Mouse (Mus musculus): ENCODE results near the gene Dnase2b. TPM values are rescaled to one million over a fixed set of nuclear protein-coding genes. Genes with fewer than 3 reads are reported as not detected.

Dnase2b gene
- polyA plus RNA-seq, 1 experiment from 2014 or later: 0.11 TPM

DNA sequence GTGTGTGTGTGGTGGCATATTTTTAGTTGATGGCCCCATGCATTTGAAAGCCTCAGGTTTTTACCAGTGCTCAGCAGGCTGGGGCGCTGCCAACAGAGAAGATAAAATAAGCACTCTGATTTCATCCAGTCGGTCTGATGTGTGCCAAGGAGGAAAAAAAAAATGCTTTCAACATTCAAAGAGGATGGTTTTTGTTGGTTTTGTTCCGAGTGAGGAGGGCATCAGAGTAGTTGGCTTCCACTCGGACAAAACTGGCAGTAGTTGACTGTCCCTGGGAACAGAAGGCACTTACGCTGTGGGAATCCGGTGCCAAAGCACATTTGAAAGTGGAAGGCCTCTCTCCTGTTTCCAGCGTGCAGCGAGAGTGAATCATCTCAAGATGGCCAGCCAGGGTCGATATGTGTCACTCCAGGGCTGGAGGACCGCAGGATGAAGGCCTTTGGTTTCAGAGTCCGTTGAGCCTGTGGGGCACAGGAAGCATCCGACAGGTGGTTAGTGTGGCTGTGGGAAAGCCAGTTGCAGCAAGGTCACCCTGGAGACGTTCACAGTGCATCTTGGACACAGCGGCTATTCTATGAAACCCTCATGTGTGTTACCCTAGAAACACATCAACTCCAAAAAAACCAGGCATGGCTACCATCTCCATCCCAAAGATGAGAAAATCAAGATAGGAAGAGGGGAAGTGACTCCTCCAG lies 5.3 kb upstream of the Dnase2b start:
- no peaks in the 10 kb centered on the region for H3K9me3 ChIP-seq (ENCODE audit: control insufficient read depth, low read length)
- H3K4me1 ChIP-seq (replicated peaks; ENCODE audit: control insufficient read depth, insufficient read depth, low read length): no peaks in the 10 kb centered on the region
- no peak overlapping the region for H3K4me3 ChIP-seq (ENCODE audit: low read depth, low read length)
- H3K27me3 ChIP-seq (replicated peaks; ENCODE audit: control insufficient read depth, insufficient read depth, low read length): no peaks in the 10 kb centered on the region
- no peak for DNase-seq (ENCODE audit: low spot score)
- no peak overlapping the region for H3K4me2 ChIP-seq
- H3K9ac ChIP-seq (ENCODE audit: low read depth, low read length): no peak overlapping the region
- no peak overlapping the region for H3K27ac ChIP-seq (ENCODE audit: low read depth, low read length)
- no peak for ATAC-seq (replicated peaks; ENCODE audit: low FRiP score)
- 82% methylated on average over 14 of the region's 14 CpGs for WGBS
- H3K36me3 ChIP-seq (ENCODE audit: control insufficient read depth, insufficient read depth, low read length): no peaks in the 10 kb centered on the region

GRCm38 (mm10) chr3:146620101-146620500 lies 4.7 kb upstream of the Dnase2b start:
- Histone ChIP-seq H3K9ac (ENCODE audit: low read depth, low read length) (no peak overlapping the region), H3K27ac (ENCODE audit: low read depth, low read length) (no peak overlapping the region), H3K4me1 (replicated peaks; ENCODE audit: control insufficient read depth, insufficient read depth, low read length) (no peaks in the 10 kb centered on the region), H3K36me3 (ENCODE audit: control insufficient read depth, insufficient read depth, low read length) (no peaks in the 10 kb centered on the region), H3K27me3 (replicated peaks; ENCODE audit: control insufficient read depth, insufficient read depth, low read length) (no peaks in the 10 kb centered on the region), H3K9me3 (ENCODE audit: control insufficient read depth, low read length) (no peaks in the 10 kb centered on the region), H3K4me3 (ENCODE audit: low read depth, low read length) (no peak overlapping the region), H3K4me2 (no peak overlapping the region)
- ATAC-seq (replicated peaks; ENCODE audit: low FRiP score) (no peak), DNase-seq (ENCODE audit: low spot score) (no peak)
- 82% methylated on average over 10 of the region's 10 CpGs for WGBS

DNA sequence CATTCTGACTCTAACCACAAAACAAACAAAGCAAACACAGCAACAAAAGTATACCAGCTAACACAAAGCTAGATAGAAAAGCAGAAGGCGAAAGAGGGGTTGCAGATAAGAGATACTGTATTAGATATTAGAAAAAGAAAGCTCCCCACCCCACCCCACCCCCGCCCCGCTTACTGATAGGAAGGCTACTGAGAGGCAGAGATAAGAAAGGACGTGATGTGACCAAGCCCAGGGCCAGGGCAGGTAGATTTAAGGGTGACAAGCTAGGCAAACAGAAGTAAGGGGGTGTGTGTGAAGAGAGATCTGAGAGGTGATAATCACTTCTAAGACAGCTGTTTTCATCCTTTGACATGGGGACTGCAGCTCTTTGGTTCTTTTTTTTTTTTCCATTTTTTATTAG lies 3.0 kb upstream of the Dnase2b start:
- H3K27me3 ChIP-seq (replicated peaks; ENCODE audit: control insufficient read depth, insufficient read depth, low read length): no peaks in the 10 kb centered on the region
- no peak overlapping the region for H3K27ac ChIP-seq (ENCODE audit: low read depth, low read length)
- WGBS: 37% methylated on average over 4 of the region's 4 CpGs
- H3K4me2 ChIP-seq: no peak overlapping the region
- no peaks in the 10 kb centered on the region for H3K9me3 ChIP-seq (ENCODE audit: control insufficient read depth, low read length)
- no peak overlapping the region for H3K4me3 ChIP-seq (ENCODE audit: low read depth, low read length)
- H3K9ac ChIP-seq (ENCODE audit: low read depth, low read length): no peak overlapping the region
- no peak for DNase-seq (ENCODE audit: low spot score)
- peak; percentile 45; the same call in 1 of the 2 replicates for ATAC-seq (replicated peaks; ENCODE audit: low FRiP score)
- no peaks in the 10 kb centered on the region for H3K4me1 ChIP-seq (replicated peaks; ENCODE audit: control insufficient read depth, insufficient read depth, low read length)
- no peaks in the 10 kb centered on the region for H3K36me3 ChIP-seq (ENCODE audit: control insufficient read depth, insufficient read depth, low read length)

DNA sequence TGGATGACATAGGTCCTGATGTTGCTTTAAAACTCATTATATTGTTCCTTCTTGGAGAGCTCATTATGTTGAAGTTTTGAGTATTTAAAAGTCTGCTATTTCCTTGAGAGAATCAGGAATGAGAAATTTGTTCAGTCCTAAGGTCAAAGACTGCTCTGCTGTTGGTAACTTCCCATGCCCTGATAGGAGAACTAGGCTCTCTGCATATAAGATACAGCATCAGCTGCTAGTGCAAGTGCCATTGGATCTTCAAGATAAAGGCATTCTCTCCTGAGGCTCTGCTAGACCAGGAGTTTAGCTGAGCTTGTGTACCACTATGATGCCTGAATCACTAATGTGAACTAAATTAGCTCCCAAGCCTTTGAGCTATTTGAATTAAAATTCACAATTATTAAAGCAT lies 2.5 kb upstream of the Dnase2b start:
- H3K4me1 ChIP-seq (replicated peaks; ENCODE audit: control insufficient read depth, insufficient read depth, low read length): no peaks in the 10 kb centered on the region
- DNase-seq (ENCODE audit: low spot score): no peak
- H3K4me3 ChIP-seq (ENCODE audit: low read depth, low read length): no peak overlapping the region
- H3K4me2 ChIP-seq: no peak overlapping the region
- peak; percentile 60; the same call in 1 of the 2 replicates for ATAC-seq (replicated peaks; ENCODE audit: low FRiP score)
- H3K36me3 ChIP-seq (ENCODE audit: control insufficient read depth, insufficient read depth, low read length): no peaks in the 10 kb centered on the region
- H3K27me3 ChIP-seq (replicated peaks; ENCODE audit: control insufficient read depth, insufficient read depth, low read length): no peaks in the 10 kb centered on the region
- H3K9me3 ChIP-seq (ENCODE audit: control insufficient read depth, low read length): no peaks in the 10 kb centered on the region
- H3K27ac ChIP-seq (ENCODE audit: low read depth, low read length): no peak overlapping the region
- H3K9ac ChIP-seq (ENCODE audit: low read depth, low read length): no peak overlapping the region

- Histone ChIP-seq H3K4me3 (ENCODE audit: low read depth, low read length) (no peak overlapping the region), H3K9ac (ENCODE audit: low read depth, low read length) (no peak overlapping the region), H3K4me1 (replicated peaks; ENCODE audit: control insufficient read depth, insufficient read depth, low read length) (no peaks in the 10 kb centered on the region), H3K9me3 (ENCODE audit: control insufficient read depth, low read length) (no peaks in the 10 kb centered on the region), H3K36me3 (ENCODE audit: control insufficient read depth, insufficient read depth, low read length) (no peaks in the 10 kb centered on the region), H3K27ac (ENCODE audit: low read depth, low read length) (no peak overlapping the region), H3K4me2 (no peak overlapping the region), H3K27me3 (replicated peaks; ENCODE audit: control insufficient read depth, insufficient read depth, low read length) (no peaks in the 10 kb centered on the region)
- ATAC-seq (replicated peaks; ENCODE audit: low FRiP score): no peak
- no peak for DNase-seq (ENCODE audit: low spot score)
- 70% methylated on average over 5 of the region's 5 CpGs for WGBS
These were observed 1.3 kb upstream of the Dnase2b start for GRCm38 (mm10) chr3:146616533-146617283.

- Histone ChIP-seq H3K9me3 (ENCODE audit: control insufficient read depth, low read length) (no peaks in the 10 kb centered on the region), H3K9ac (ENCODE audit: low read depth, low read length) (no peak overlapping the region), H3K4me1 (replicated peaks; ENCODE audit: control insufficient read depth, insufficient read depth, low read length) (no peaks in the 10 kb centered on the region), H3K4me2 (no peak overlapping the region), H3K27ac (ENCODE audit: low read depth, low read length) (no peak overlapping the region), H3K36me3 (ENCODE audit: control insufficient read depth, insufficient read depth, low read length) (no peaks in the 10 kb centered on the region), H3K27me3 (replicated peaks; ENCODE audit: control insufficient read depth, insufficient read depth, low read length) (no peaks in the 10 kb centered on the region), H3K4me3 (ENCODE audit: low read depth, low read length) (no peak overlapping the region)
- 71% methylated on average over 4 of the region's 4 CpGs for WGBS
- no peak for ATAC-seq (replicated peaks; ENCODE audit: low FRiP score)
- no peak for DNase-seq (ENCODE audit: low spot score)
These were observed 3.6 kb downstream of the Dnase2b start for GRCm38 (mm10) chr3:146611821-146612220.

- Histone ChIP-seq H3K9ac (ENCODE audit: low read depth, low read length) (no peak overlapping the region), H3K4me1 (replicated peaks; ENCODE audit: control insufficient read depth, insufficient read depth, low read length) (no peaks in the 10 kb centered on the region), H3K27me3 (replicated peaks; ENCODE audit: control insufficient read depth, insufficient read depth, low read length) (no peaks in the 10 kb centered on the region), H3K27ac (ENCODE audit: low read depth, low read length) (no peak overlapping the region), H3K9me3 (ENCODE audit: control insufficient read depth, low read length) (no peaks in the 10 kb centered on the region), H3K36me3 (ENCODE audit: control insufficient read depth, insufficient read depth, low read length) (no peaks in the 10 kb centered on the region), H3K4me3 (ENCODE audit: low read depth, low read length) (no peak overlapping the region), H3K4me2 (no peak overlapping the region)
- DNase-seq (ENCODE audit: low spot score): no peak
- ATAC-seq (replicated peaks; ENCODE audit: low FRiP score): no peak
- 82% methylated on average over 4 of the region's 4 CpGs for WGBS
These were observed 4.1 kb downstream of the Dnase2b start for GRCm38 (mm10) chr3:146611261-146611660.

DNA sequence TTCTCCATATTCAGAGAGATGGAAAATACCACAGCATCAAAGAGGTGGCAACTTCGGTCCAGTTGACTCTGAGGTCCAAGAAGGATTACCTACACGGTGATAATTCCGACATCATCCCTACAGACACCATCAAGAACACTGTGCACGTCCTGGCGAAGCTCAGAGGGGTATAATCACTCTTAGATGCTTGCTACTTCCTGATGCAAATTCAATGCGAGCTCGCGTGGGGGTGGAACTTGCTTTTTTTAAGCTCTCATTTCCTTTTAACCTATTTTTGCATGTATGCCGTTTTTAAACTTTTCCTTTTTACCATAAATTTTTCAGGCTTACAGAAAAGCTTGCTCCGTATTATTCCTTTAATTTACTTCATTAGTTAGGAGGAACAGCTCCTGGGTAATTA lies 5.1 kb downstream of the Dnase2b start:
- DNase-seq (ENCODE audit: low spot score) (no peak), ATAC-seq (replicated peaks; ENCODE audit: low FRiP score) (no peak)
- H3K36me3 ChIP-seq (ENCODE audit: control insufficient read depth, insufficient read depth, low read length): no peaks in the 10 kb centered on the region
- no peaks in the 10 kb centered on the region for H3K27me3 ChIP-seq (replicated peaks; ENCODE audit: control insufficient read depth, insufficient read depth, low read length)
- 80% methylated on average over 10 of the region's 10 CpGs for WGBS
- H3K4me3 ChIP-seq (ENCODE audit: low read depth, low read length): no peak overlapping the region
- H3K4me2 ChIP-seq: no peak overlapping the region
- no peaks in the 10 kb centered on the region for H3K4me1 ChIP-seq (replicated peaks; ENCODE audit: control insufficient read depth, insufficient read depth, low read length)
- no peaks in the 10 kb centered on the region for H3K9me3 ChIP-seq (ENCODE audit: control insufficient read depth, low read length)
- H3K27ac ChIP-seq (ENCODE audit: low read depth, low read length): no peak overlapping the region
- H3K9ac ChIP-seq (ENCODE audit: low read depth, low read length): no peak overlapping the region

- Histone ChIP-seq H3K4me3 (ENCODE audit: low read depth, low read length) (no peak overlapping the region), H3K4me1 (replicated peaks; ENCODE audit: control insufficient read depth, insufficient read depth, low read length) (no peaks in the 10 kb centered on the region; the same call in 1 of the 2 replicates), H3K9ac (ENCODE audit: low read depth, low read length) (no peak overlapping the region), H3K9me3 (ENCODE audit: control insufficient read depth, low read length) (no peaks in the 10 kb centered on the region), H3K27ac (ENCODE audit: low read depth, low read length) (no peak overlapping the region), H3K36me3 (ENCODE audit: control insufficient read depth, insufficient read depth, low read length) (no peaks in the 10 kb centered on the region), H3K27me3 (replicated peaks; ENCODE audit: control insufficient read depth, insufficient read depth, low read length) (no peaks in the 10 kb centered on the region), H3K4me2 (no peak overlapping the region)
- DNase-seq (ENCODE audit: low spot score) (no peak), ATAC-seq (replicated peaks; ENCODE audit: low FRiP score) (no peak)
- 41% methylated on average over 1 of the region's 1 CpGs for WGBS
These were observed 8.0 kb downstream of the Dnase2b start for GRCm38 (mm10) chr3:146607368-146607767.

All from liver, embryonic 11.5 days (tissue).